Mouse (Mus musculus) small intestine, adult 2 months (tissue): ENCODE measurements at regions not wholly inside any gene's neighbourhood (a gene's known extent, or its start where the extent isn't known, plus 50 kb on each side); places are given as distances from the start of the nearest gene placed in this dataset.

Experiments used
- CTCF ChIP-seq: fragments of 200-500 bp; IDR thresholded peaks from 2 replicates; pipeline ENCODE4 v1.5.1; 2012; ENCODE audit warnings: low read depth, mild to moderate bottlenecking, control low read depth, inconsistent platforms, low read length, moderate library complexity, mixed read lengths; ENCODE audit not compliant: insufficient replicate concordance, insufficient read length; ENCODE audit errors: extremely low read depth
- POLR2A ChIP-seq: fragments of 200-500 bp; IDR thresholded peaks from 2 replicates; pipeline ENCODE4 v1.6.1; 2012; ENCODE audit warnings: low read depth, mild to moderate bottlenecking, control low read depth, inconsistent platforms, low read length, moderate library complexity

- TF ChIP-seq POLR2A: no peak
- TF ChIP-seq CTCF: no peak
Measured at GRCm38 (mm10) chr2:166275398-166275797, 119.9 kb upstream of the Sulf2 start.
